In genomic region chr17:64018870-64019269, GRCm38 (mm10) we compare ENCODE assay signal across 29 mouse cellular contexts.
DNase-seq lines count a peak whose midpoint lies in the region; ATAC-seq and TF ChIP-seq lines count a peak whose summit lies in the region.
"Had no signal": no experiment of that assay in that cellular context is flagged by ENCODE, and none has a peak within 500 bp of the region (broad histone marks: within the 10 kb centered on the region; RNA-seq: fewer than 3 reads in every experiment).

No protein-coding gene starts in this region.

- peaks cover 0 to 5% of the 10 kb centered on the region in 2 experiments; a peak in 1 of 4 replicates for H3K36me3 ChIP-seq in MEL (ENCODE audit: control insufficient read depth in 1 of 2, insufficient read depth in 2 of 2, low read length in 2 of 2)
- no peaks in the 10 kb centered on the region for H3K36me3 ChIP-seq in liver, embryonic 12.5 days
- no peaks in the 10 kb centered on the region for H3K36me3 ChIP-seq in liver, embryonic 15.5 days (replicated peaks)
- H3K36me3 ChIP-seq in heart, embryonic 10.5 days: no peaks in the 10 kb centered on the region
- H3K36me3 ChIP-seq in embryonic facial prominence, embryonic 10.5 days (replicated peaks): no peaks in the 10 kb centered on the region
- H3K36me3 ChIP-seq in intestine, embryonic 15.5 days: no peaks in the 10 kb centered on the region
- H3K36me3 ChIP-seq: embryonic facial prominence, embryonic 12.5 days; heart, embryonic 12.5 days; heart, embryonic 15.5 days; hindbrain, embryonic 10.5 days; hindbrain, embryonic 13.5 days had no signal

- TF ChIP-seq EP300 in MEL (IDR thresholded peaks at IDR 0.05; ENCODE audit: low read depth in 1 of 2, low read length in 2 of 2): 0 out of 4 replicates have a peak, but pooled peaks of 1 of the 2 experiments have one; percentile 26

- H3K4me2 ChIP-seq in liver, embryonic 12.5 days: 0 out of 2 replicates have a peak overlapping the region, but pooled peaks have one; percentile 1
- H3K4me2 ChIP-seq in liver, embryonic 15.5 days: no peak overlapping the region
- no peak overlapping the region for H3K4me2 ChIP-seq in intestine, embryonic 15.5 days (replicated peaks)
- H3K4me2 ChIP-seq: embryonic facial prominence, embryonic 12.5 days; embryonic facial prominence, embryonic 15.5 days; heart, embryonic 12.5 days; heart, embryonic 15.5 days; hindbrain, embryonic 13.5 days had no signal

- ATAC-seq in liver, embryonic 12.5 days: peak; percentile 80
- peak; percentile 31; the same call in 1 of the 2 replicates for ATAC-seq in liver, embryonic 15.5 days (ENCODE audit: insufficient read depth)
- no peak for ATAC-seq in intestine, embryonic 15.5 days
- ATAC-seq: CD4-positive, CD25-positive, alpha-beta regulatory T cell, adult 4 months; forebrain, embryonic 14.5 days; forebrain, postnatal 0 days; hindbrain, embryonic 16.5 days; intestine, embryonic 16.5 days; Patski had no signal

- no peak overlapping the region for H3K4me3 ChIP-seq in MEL (ENCODE audit: control insufficient read depth in 1 of 2, insufficient read depth in 1 of 2, low read depth in 2 of 2, low read length in 2 of 2)
- H3K4me3 ChIP-seq in liver, embryonic 12.5 days: no peak overlapping the region
- no peak overlapping the region for H3K4me3 ChIP-seq in liver, embryonic 15.5 days (replicated peaks)
- no peak overlapping the region for H3K4me3 ChIP-seq in heart, embryonic 10.5 days
- no peak overlapping the region for H3K4me3 ChIP-seq in embryonic facial prominence, embryonic 10.5 days
- no peak overlapping the region for H3K4me3 ChIP-seq in intestine, embryonic 15.5 days (replicated peaks)
- H3K4me3 ChIP-seq: embryonic facial prominence, embryonic 12.5 days; embryonic facial prominence, embryonic 15.5 days; gastrocnemius, adult 2 months; heart, embryonic 12.5 days; heart, embryonic 15.5 days; hindbrain, embryonic 10.5 days; hindbrain, embryonic 13.5 days had no signal

- no peaks in the 10 kb centered on the region for H3K27me3 ChIP-seq in MEL (ENCODE audit: control insufficient read depth in 1 of 2, insufficient read depth in 2 of 2, low read length in 2 of 2)
- no peaks in the 10 kb centered on the region for H3K27me3 ChIP-seq in liver, embryonic 12.5 days (replicated peaks)
- no peaks in the 10 kb centered on the region for H3K27me3 ChIP-seq in liver, embryonic 15.5 days
- no peaks in the 10 kb centered on the region for H3K27me3 ChIP-seq in heart, embryonic 10.5 days (ENCODE audit: insufficient read depth, poor library complexity, severe bottlenecking)
- no peaks in the 10 kb centered on the region for H3K27me3 ChIP-seq in embryonic facial prominence, embryonic 10.5 days (replicated peaks; ENCODE audit: low read depth, poor library complexity, severe bottlenecking)
- no peaks in the 10 kb centered on the region for H3K27me3 ChIP-seq in intestine, embryonic 15.5 days (replicated peaks)
- H3K27me3 ChIP-seq: embryonic facial prominence, embryonic 12.5 days; embryonic facial prominence, embryonic 15.5 days; heart, embryonic 12.5 days; heart, embryonic 15.5 days; hindbrain, embryonic 13.5 days; Patski had no signal

- TF ChIP-seq CTCF in MEL (IDR thresholded peaks at IDR 0.05 in 2 of 3, conservative IDR thresholded peaks at IDR 0.05 in 1 of 3; ENCODE audit: control insufficient read depth in 1 of 3, insufficient read depth in 1 of 3, low read depth in 2 of 3, low read length in 3 of 3, poor library complexity in 1 of 3, severe bottlenecking in 1 of 3): no peak; a peak in 1 of 6 replicates

- H3K9ac ChIP-seq in MEL (ENCODE audit: control insufficient read depth, low read depth, low read length, poor library complexity, severe bottlenecking): no peak overlapping the region
- H3K9ac ChIP-seq in liver, embryonic 12.5 days: no peak overlapping the region
- no peak overlapping the region for H3K9ac ChIP-seq in liver, embryonic 15.5 days
- H3K9ac ChIP-seq in intestine, embryonic 15.5 days: no peak overlapping the region
- H3K9ac ChIP-seq: embryonic facial prominence, embryonic 12.5 days; embryonic facial prominence, embryonic 15.5 days; forebrain, postnatal 0 days; heart, embryonic 12.5 days; heart, embryonic 15.5 days; hindbrain, embryonic 13.5 days had no signal

- no peak for TF ChIP-seq RAD21 in MEL (IDR thresholded peaks at IDR 0.05; ENCODE audit: low read depth, low read length)

- WGBS in liver, embryonic 12.5 days (ENCODE audit: insufficient replicate concordance): 32% methylated on average over 3 of the region's 3 CpGs
- WGBS in liver, embryonic 15.5 days (ENCODE audit: insufficient replicate concordance): 26% methylated on average over 3 of the region's 3 CpGs
- WGBS in heart, embryonic 10.5 days: 68% methylated on average over 3 of the region's 3 CpGs
- 91% methylated on average over 3 of the region's 3 CpGs for WGBS in embryonic facial prominence, embryonic 10.5 days
- 80% methylated on average over 3 of the region's 3 CpGs for WGBS in intestine, embryonic 15.5 days

- H3K79me2 ChIP-seq in MEL (ENCODE audit: control insufficient read depth, insufficient read depth, low read length, poor library complexity): no peaks in the 10 kb centered on the region

- H3K4me1 ChIP-seq in MEL (ENCODE audit: control insufficient read depth in 1 of 2, insufficient read depth in 2 of 2, low read length in 2 of 2): peaks cover 4 to 8% of the 10 kb centered on the region in 2 experiments; a peak in 3 of 4 replicates
- peaks cover 9% of the 10 kb centered on the region for H3K4me1 ChIP-seq in liver, embryonic 12.5 days
- peaks cover 6% of the 10 kb centered on the region; the same call in 1 of the 2 replicates for H3K4me1 ChIP-seq in liver, embryonic 15.5 days (replicated peaks)
- peaks cover 7% of the 10 kb centered on the region; the same call in 1 of the 2 replicates for H3K4me1 ChIP-seq in heart, embryonic 10.5 days
- peaks cover 6% of the 10 kb centered on the region; the same call in 1 of the 2 replicates for H3K4me1 ChIP-seq in embryonic facial prominence, embryonic 10.5 days
- H3K4me1 ChIP-seq in intestine, embryonic 15.5 days (replicated peaks): no peaks in the 10 kb centered on the region
- H3K4me1 ChIP-seq: embryonic facial prominence, embryonic 12.5 days; heart, embryonic 15.5 days; hindbrain, embryonic 10.5 days; hindbrain, embryonic 13.5 days had no signal

- TF ChIP-seq POLR2A in MEL (IDR thresholded peaks at IDR 0.05; ENCODE audit: control insufficient read depth in 1 of 2, insufficient read depth in 1 of 2, low read depth in 1 of 2, low read length in 2 of 2, poor library complexity in 1 of 2): no peak

- no peaks in the 10 kb centered on the region for H3K9me3 ChIP-seq in MEL (replicated peaks; ENCODE audit: insufficient read depth, low read length)
- no peaks in the 10 kb centered on the region for H3K9me3 ChIP-seq in liver, embryonic 12.5 days (replicated peaks)
- no peaks in the 10 kb centered on the region for H3K9me3 ChIP-seq in liver, embryonic 15.5 days (replicated peaks)
- no peaks in the 10 kb centered on the region for H3K9me3 ChIP-seq in heart, embryonic 10.5 days
- no peaks in the 10 kb centered on the region for H3K9me3 ChIP-seq in embryonic facial prominence, embryonic 10.5 days
- H3K9me3 ChIP-seq in intestine, embryonic 15.5 days: no peaks in the 10 kb centered on the region
- H3K9me3 ChIP-seq: embryonic facial prominence, embryonic 12.5 days; embryonic facial prominence, embryonic 15.5 days; heart, embryonic 12.5 days; heart, embryonic 15.5 days; hindbrain, embryonic 10.5 days; hindbrain, embryonic 13.5 days had no signal

- no peak overlapping the region for H3K27ac ChIP-seq in MEL (ENCODE audit: control insufficient read depth, low read depth, low read length)
- no peak overlapping the region for H3K27ac ChIP-seq in liver, embryonic 12.5 days
- no peak overlapping the region for H3K27ac ChIP-seq in liver, embryonic 15.5 days (replicated peaks)
- no peak overlapping the region for H3K27ac ChIP-seq in heart, embryonic 10.5 days
- no peak overlapping the region for H3K27ac ChIP-seq in embryonic facial prominence, embryonic 10.5 days (replicated peaks)
- H3K27ac ChIP-seq in intestine, embryonic 15.5 days: no peak overlapping the region
- H3K27ac ChIP-seq: embryonic facial prominence, embryonic 12.5 days; embryonic facial prominence, embryonic 15.5 days; gastrocnemius, adult 2 months; heart, embryonic 15.5 days; hindbrain, embryonic 10.5 days; hindbrain, embryonic 13.5 days had no signal

- DNase-seq in MEL (ENCODE audit: low read depth, low spot score) (peak; percentile 73), MEL-GATA-1-ER (ENCODE audit: extremely low read depth, low read depth) (peak; percentile 54)
- DNase-seq in heart, embryonic 10.5 days (ENCODE audit: low spot score): no peak
- no peak for DNase-seq in embryonic facial prominence, embryonic 10.5 days (ENCODE audit: low spot score)
- DNase-seq: adrenal gland, postnatal 14 days; cerebellum, adult 11 months; cerebellum, adult 2 months; cerebellum, adult 9-11 months; cerebellum, postnatal 25 days; forebrain, postnatal 0 days; gastrocnemius, adult 2 months; gastrocnemius, postnatal 14 days; heart, adult 11 months; heart, postnatal 10 days; heart, postnatal 36 days had no signal

TF ChIP-seq in MEL, 35 proteins besides CTCF, POLR2A, EP300 and RAD21:
- TF ChIP-seq MAX (IDR thresholded peaks at IDR 0.05; ENCODE audit: low read length) (peak; percentile 84), GATA1 (IDR thresholded peaks at IDR 0.05; ENCODE audit: low read depth, low read length) (peak; percentile 77), ZKSCAN1 (IDR thresholded peaks at IDR 0.05; ENCODE audit: low read depth, low read length) (no peak), USF1 (IDR thresholded peaks at IDR 0.05; ENCODE audit: low read depth, low read length) (no peak), TBP (IDR thresholded peaks at IDR 0.05; ENCODE audit: low read depth, low read length) (no peak), MXI1 (IDR thresholded peaks at IDR 0.05; ENCODE audit: low read depth, low read length) (0 out of 2 replicates have a peak, but pooled peaks have one; percentile 25)

Comparison
In these comparisons a context has a peak if more than half of its experiments do, and no peak if none do; other contexts are left out.
1. DNase-seq: peak in MEL (single experiment) and MEL-GATA-1-ER (single experiment); none in heart, embryonic 10.5 days (single experiment) and embryonic facial prominence, embryonic 10.5 days (single experiment).